7 mouse cellular contexts compared by ENCODE assay signal in the genomic region with DNA sequence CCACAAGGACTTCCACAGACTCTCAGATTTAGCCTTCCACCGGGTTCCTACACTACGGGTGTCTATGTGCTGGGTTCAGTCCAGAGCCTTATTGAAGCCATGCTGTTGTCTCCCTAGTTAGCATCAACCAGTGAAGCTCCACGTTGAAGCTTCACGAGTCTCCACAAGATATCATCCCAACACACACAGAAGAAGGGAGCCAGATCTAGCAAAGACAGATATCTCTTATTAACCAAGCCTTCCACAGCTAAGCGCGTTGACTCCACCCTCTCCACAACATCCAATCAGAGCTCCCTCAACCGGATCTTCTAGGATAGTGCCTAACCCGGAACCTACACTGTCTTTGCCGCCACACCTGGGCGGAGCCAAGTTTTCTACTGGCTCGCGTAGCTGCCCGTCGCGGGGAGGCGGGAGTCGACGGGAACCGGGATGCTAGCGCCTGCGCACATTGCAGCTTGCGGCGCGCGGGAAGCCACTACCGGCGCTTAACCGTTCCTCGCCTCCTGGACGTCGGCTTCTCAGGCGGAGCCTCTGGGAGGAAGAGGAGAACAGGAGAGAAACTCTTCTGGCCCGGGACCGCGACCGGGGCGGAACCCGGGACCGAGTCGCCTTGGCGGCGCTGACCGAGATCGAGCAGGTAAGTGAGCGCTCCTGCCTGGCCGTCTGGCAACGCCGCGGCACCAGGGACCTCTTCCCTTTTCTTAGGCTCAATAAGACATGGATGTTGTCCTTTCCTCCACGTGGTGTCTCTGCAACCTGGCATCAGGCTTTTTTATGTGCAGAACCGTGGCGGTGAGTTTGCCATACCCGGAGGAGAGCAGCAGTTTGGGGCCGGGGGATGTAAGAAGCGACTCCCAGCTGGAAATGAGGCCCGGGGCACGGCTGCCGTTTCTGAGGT. TPM values are rescaled to one million over a fixed set of nuclear protein-coding genes. Genes with fewer than 3 reads are reported as not detected.
DNase-seq lines count a peak whose midpoint lies in the region; ATAC-seq lines count a peak whose summit lies in the region.

Gene Nxt1 (plus strand): TSS at position 403 of the 898 bp plus-strand sequence.

- 0 out of 2 replicates have a peak, but pooled peaks cover 2% of the 10 kb centered on the region for H3K36me3 ChIP-seq in intestine, embryonic 15.5 days
- peaks cover 32% of the 10 kb centered on the region for H3K36me3 ChIP-seq in midbrain, embryonic 10.5 days

- peak; percentile 100 for DNase-seq in adrenal gland, adult 2 months
- peak; percentile 94 for DNase-seq in embryo, embryonic 11.5 days (ENCODE audit: low read depth, low spot score)
- DNase-seq in gastrocnemius, postnatal 36 days: peak; percentile 98 to 100
- DNase-seq in left cerebral cortex, postnatal 25 days (ENCODE audit: low spot score in 2 of 2): peak; percentile 98 to 99
- DNase-seq in midbrain, embryonic 10.5 days (ENCODE audit: low spot score): peak; percentile 97
- DNase-seq in right cerebral cortex, postnatal 4 days: peak; percentile 98

- ATAC-seq in intestine, embryonic 15.5 days: peak; percentile 100

- under 1% methylated on average over 58 of the region's 58 CpGs for WGBS in intestine, embryonic 15.5 days
- under 1% methylated on average over 58 of the region's 58 CpGs for WGBS in midbrain, embryonic 10.5 days

- intact Hi-C loops in gastrocnemius, postnatal 36 days (cut with DNase I): no loop called here
- intact Hi-C loops in left cerebral cortex, postnatal 25 days (cut with DNase I): no loop called here

- H3K9ac ChIP-seq in intestine, embryonic 15.5 days: peak within 1 kb of the TSS; percentile 75

- peak within 1 kb of the TSS; percentile 76 for H3K4me3 ChIP-seq in intestine, embryonic 15.5 days (replicated peaks)
- peak within 1 kb of the TSS; percentile 84 for H3K4me3 ChIP-seq in midbrain, embryonic 10.5 days

- no peaks in the 10 kb centered on the region for H3K9me3 ChIP-seq in intestine, embryonic 15.5 days
- H3K9me3 ChIP-seq in midbrain, embryonic 10.5 days (replicated peaks): no peaks in the 10 kb centered on the region

- H3K4me2 ChIP-seq in intestine, embryonic 15.5 days (replicated peaks): peak within 1 kb of the TSS; percentile 76

- no peaks in the 10 kb centered on the region for H3K27me3 ChIP-seq in intestine, embryonic 15.5 days (replicated peaks)
- no peaks in the 10 kb centered on the region for H3K27me3 ChIP-seq in midbrain, embryonic 10.5 days (ENCODE audit: low read depth, poor library complexity, severe bottlenecking)

- peak within 1 kb of the TSS; percentile 76 for H3K27ac ChIP-seq in intestine, embryonic 15.5 days
- H3K27ac ChIP-seq in midbrain, embryonic 10.5 days (replicated peaks): peak within 1 kb of the TSS; percentile 91

- 0 out of 2 replicates have a peak, but pooled peaks cover 8% of the 10 kb centered on the region for H3K4me1 ChIP-seq in intestine, embryonic 15.5 days (replicated peaks)
- peaks cover 58% of the 10 kb centered on the region for H3K4me1 ChIP-seq in midbrain, embryonic 10.5 days

RNA-seq across cellular contexts. Expression of gene Nxt1, which starts in this region (rescaled TPM):
- total RNA-seq in adrenal gland, adult 2 months (2021): 10 to 100 TPM; 15.8 to 20.6 TPM
- polyA plus RNA-seq in adrenal gland, adult 2 months (2012; rRNA removed): 10.9 and 11.1 TPM in 2 replicates
- 1 to 10 TPM; 5.9 to 6.2 TPM for total RNA-seq in gastrocnemius, postnatal 36 days (2021)
- polyA plus RNA-seq in intestine, embryonic 15.5 days (2015; fragmentation: Nextera tagmentation; extraction: Ambion mirVana): 73.1 and 73.7 TPM in 2 replicates
- total RNA-seq in left cerebral cortex, postnatal 25 days (2021): 10 to 100 TPM; 11.6 to 13.5 TPM
- polyA plus RNA-seq in midbrain, embryonic 10.5 days (2016; fragmentation: Nextera tagmentation; extraction: Ambion mirVana): 131 and 152 TPM in 2 replicates

Comparison
In these comparisons a context has a peak if more than half of its experiments do, and no peak if none do; other contexts are left out.
1. Peak in every context shown above with its lines: DNase-seq, ATAC-seq, H3K4me3 ChIP-seq and H3K27ac ChIP-seq.